Mouse (Mus musculus) left cerebral cortex, postnatal 25 days (tissue): ENCODE results near the gene Sigirr. TPM values are rescaled to one million over a fixed set of nuclear protein-coding genes. Genes with fewer than 3 reads are reported as not detected.

ENCODE experiments used
- DNase-seq, 2 experiments: peaks; one replicate each; pipeline ENCODE4 v3.0.0; 2022; ENCODE audit warnings: low spot score in 2 of 2, mixed read lengths in 1 of 2
- intact Hi-C: fragments of 180-260 bp; cut with DNase I; formaldehyde crosslinking; loops from one replicate; pipeline ENCODE4 v1.15.1; 2025
- total RNA-seq, 2 experiments: library from RNA; stranded (reverse); gene quantifications; 2 replicates each; pipeline ENCODE4 v1.2.3; 2021

The Sigirr gene
- total RNA-seq, 2 experiments from 2014 or later, result 2.9 to 3.2 TPM

GRCm38 (mm10) chr7:141115874-141116273 is 15.5 kb upstream of the Sigirr start:
- no peak for DNase-seq
- intact Hi-C loops, result no loop called here

GRCm38 (mm10) chr7:141103161-141103560 is 2.8 kb upstream of the Sigirr start:
- intact Hi-C loops, result no loop called here
- no peak for DNase-seq

- DNase-seq, result no peak
- intact Hi-C loops, result no loop called here
Observed at GRCm38 (mm10) chr7:141097177-141097576, 3.2 kb downstream of the Sigirr start.

GRCm38 (mm10) chr7:141096649-141097056 is 3.7 kb downstream of the Sigirr start:
- intact Hi-C loops, result no loop called here
- DNase-seq, result no peak

- intact Hi-C loops, result no loop called here
- no peak for DNase-seq
Observed at GRCm38 (mm10) chr7:141096021-141096420, 4.4 kb downstream of the Sigirr start.

GRCm38 (mm10) chr7:141094487-141095205 is 5.7 kb downstream of the Sigirr start:
- no peak for DNase-seq
- intact Hi-C loops, result no loop called here

- DNase-seq, result no peak
- intact Hi-C loops, result loop anchor here (2.0 kb wide), 1 partner anchor 83 kb away; no protein-coding TSS in a partner anchor
Observed at GRCm38 (mm10) chr7:141093950-141094349, 6.4 kb downstream of the Sigirr start.

GRCm38 (mm10) chr7:141092051-141092735 is 8.2 kb downstream of the Sigirr start:
- intact Hi-C loops, result loop anchor here (2.0 kb wide), 1 partner anchor 85 kb away; no protein-coding TSS in a partner anchor
- peak; percentile 24 to 55 for DNase-seq

GRCm38 (mm10) chr7:141090228-141090627 is 10.1 kb downstream of the Sigirr start:
- DNase-seq, result no peak
- intact Hi-C loops, result no loop called here

- intact Hi-C loops, result no loop called here
- DNase-seq, result no peak
Observed at GRCm38 (mm10) chr7:141088473-141088872, 11.9 kb downstream of the Sigirr start.

- intact Hi-C loops, result no loop called here
- DNase-seq, result no peak
Observed at GRCm38 (mm10) chr7:141087894-141088293, 12.5 kb downstream of the Sigirr start.

GRCm38 (mm10) chr7:141079481-141080449 is 20.6 kb downstream of the Sigirr start:
- no peak for DNase-seq
- intact Hi-C loops, result loop anchor here (5.0 kb wide), 1 partner anchor 43 kb away; the partner anchor contains the start of gene Ptdss2

- intact Hi-C loops, result loop anchor here (5.0 kb wide), 1 partner anchor 43 kb away; the partner anchor contains the start of gene Ptdss2
- DNase-seq, result no peak
Observed at GRCm38 (mm10) chr7:141078876-141079275, 21.5 kb downstream of the Sigirr start.

GRCm38 (mm10) chr7:141077841-141078240 is 22.5 kb downstream of the Sigirr start, which contains the start of gene Pkp3:
TSS of gene Pkp3 (plus strand) at chr7:141078218.
- intact Hi-C loops, result loop anchor here (5.0 kb wide), 1 partner anchor 44 kb away; the partner anchor contains the start of gene Ptdss2
- no peak for DNase-seq

GRCm38 (mm10) chr7:141073782-141074181 is 26.6 kb downstream of the Sigirr start:
- intact Hi-C loops, result loop anchor here (5.0 kb wide), 1 partner anchor 99 kb away; the partner anchor contains the start of gene Rnh1
- DNase-seq, result peak in 1 of 2 experiments; percentile 62

GRCm38 (mm10) chr7:141072017-141072745 is 28.2 kb downstream of the Sigirr start:
- peak; percentile 47 to 53 for DNase-seq
- intact Hi-C loops, result loop anchor here (5.0 kb wide), 1 partner anchor 100 kb away; the partner anchor contains the start of gene Rnh1

GRCm38 (mm10) chr7:141070058-141070862 is 30.1 kb downstream of the Sigirr start:
- intact Hi-C loops, result loop anchor here (5.0 kb wide), 1 partner anchor 102 kb away; the partner anchor contains the start of gene Rnh1
- DNase-seq, result peak; percentile 81 to 87

GRCm38 (mm10) chr7:141068351-141068750 is 32.0 kb downstream of the Sigirr start:
- DNase-seq, result no peak
- intact Hi-C loops, result no loop called here
